Mouse (Mus musculus) lung, postnatal 4 days (tissue): Measurements from ENCODE around the gene Vmn1r53.
"Not testable (repeated sequence)": the region's sequence is repeated elsewhere in the genome, so short reads cannot be mapped to it uniquely, and the experiment has no call there.

Experiments
- DNase-seq, 2 experiments: peaks; one replicate each; pipeline ENCODE4 v3.0.0; 2021

The Vmn1r53 gene

GRCm38 (mm10) chr6:90224338-90224737, at the start of gene Vmn1r53:
TSS of gene Vmn1r53 (minus strand) at chr6:90224438.
- no peak for DNase-seq

GRCm38 (mm10) chr6:90246000-90246399, 21.8 kb upstream of the Vmn1r53 start, which contains the start of gene Vmn1r54:
TSS of gene Vmn1r54 (plus strand) at chr6:90246300.
- DNase-seq = no peak

GRCm38 (mm10) chr6:90244019-90244418, 19.8 kb upstream of the Vmn1r53 start:
- no peak for DNase-seq

DNA sequence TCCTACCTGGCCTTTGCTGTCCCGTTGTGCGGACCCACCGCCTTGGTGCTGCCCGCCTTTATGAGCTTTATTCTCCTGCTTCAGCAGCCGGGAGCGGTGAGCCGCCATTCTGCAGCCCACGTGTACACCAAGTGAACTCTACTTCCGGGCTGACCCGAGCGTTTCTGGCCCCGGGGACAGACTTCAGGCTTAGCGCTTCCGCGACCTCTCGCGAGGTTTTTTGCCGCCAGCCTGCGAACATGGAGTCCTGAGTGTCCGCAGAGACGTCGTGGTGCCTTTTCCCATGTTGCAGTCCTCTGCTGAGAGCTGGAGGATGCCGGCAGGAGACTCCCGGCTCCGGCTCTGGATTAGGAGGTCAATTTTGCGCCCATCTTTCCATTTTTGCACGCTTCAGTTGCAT, 8.4 kb upstream of the Vmn1r53 start:
- no peak for DNase-seq

DNA sequence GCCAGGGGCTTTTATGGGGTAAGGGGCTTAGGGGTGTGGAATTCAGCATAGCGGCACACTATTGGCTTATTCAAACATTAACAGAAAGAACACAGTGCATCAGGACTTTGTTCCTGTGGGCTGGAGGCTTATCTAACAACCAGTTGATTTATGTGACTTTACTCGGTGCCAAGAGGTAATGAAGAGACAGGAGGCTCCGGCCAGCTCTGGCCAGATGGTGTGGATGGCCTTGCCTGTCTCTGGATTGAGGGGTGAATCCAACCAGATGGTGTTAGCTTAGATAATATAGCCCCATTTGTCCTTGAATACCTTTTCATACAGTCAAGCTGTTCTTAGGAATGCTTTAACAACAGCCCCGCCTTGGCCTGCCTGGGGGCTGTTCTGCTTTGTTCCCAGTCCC, 7.9 kb upstream of the Vmn1r53 start:
- DNase-seq = not testable (repeated sequence)

DNA sequence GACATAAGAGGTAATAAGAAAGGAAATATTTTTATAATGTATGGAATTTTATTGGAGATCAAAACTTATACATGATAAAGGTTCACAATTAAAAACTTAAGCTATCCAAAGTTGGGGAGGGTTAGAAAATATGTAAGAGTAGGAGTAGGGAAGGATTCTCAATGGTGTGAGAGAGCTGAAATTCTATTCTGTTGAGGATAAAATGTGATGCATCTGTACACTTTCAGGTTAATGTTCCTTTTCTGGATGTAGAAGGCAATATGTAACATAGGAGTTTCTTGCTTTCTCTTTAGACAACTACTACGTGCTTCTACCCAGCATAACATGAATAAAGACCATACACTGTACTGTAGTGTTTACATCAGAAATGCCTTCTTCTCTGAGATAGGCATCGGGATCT, 21.7 kb downstream of the Vmn1r53 start, which contains the start of gene V1ra8:
TSS of gene V1ra8 (plus strand) at position 301 of the 400 bp plus-strand sequence.
- not testable (repeated sequence) for DNase-seq

DNA sequence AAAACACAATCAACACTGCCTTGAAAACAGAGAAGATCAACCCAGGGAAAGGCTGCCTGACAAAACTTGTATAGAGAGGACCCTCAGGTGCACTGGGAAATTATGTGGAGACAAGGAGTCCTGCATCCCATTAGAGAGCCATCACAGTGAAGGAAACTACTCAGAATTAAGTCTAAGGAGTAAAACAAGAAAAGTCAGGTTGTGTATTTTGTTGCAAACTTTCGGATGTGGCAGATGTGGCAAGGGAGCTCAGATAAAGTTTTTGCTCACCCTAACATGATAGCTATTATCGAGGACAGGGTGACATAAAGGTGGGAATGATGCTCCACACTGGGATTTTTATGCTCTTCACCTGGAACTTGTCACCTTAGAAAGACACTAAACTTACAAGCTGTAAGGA, 49.7 kb downstream of the Vmn1r53 start, which contains the start of gene Vmn1r52:
TSS of gene Vmn1r52 (plus strand) at position 301 of the 400 bp plus-strand sequence.
- DNase-seq = no peak
